Mouse (Mus musculus): ENCODE measurements at regions not wholly inside any gene's neighbourhood (a gene's known extent, or its start where the extent isn't known, plus 50 kb on each side); places are given as distances from the start of the nearest gene placed in this dataset.
A peak's percentile ranks its signal among the peaks of the same experiment; 100 is the strongest.

DNA sequence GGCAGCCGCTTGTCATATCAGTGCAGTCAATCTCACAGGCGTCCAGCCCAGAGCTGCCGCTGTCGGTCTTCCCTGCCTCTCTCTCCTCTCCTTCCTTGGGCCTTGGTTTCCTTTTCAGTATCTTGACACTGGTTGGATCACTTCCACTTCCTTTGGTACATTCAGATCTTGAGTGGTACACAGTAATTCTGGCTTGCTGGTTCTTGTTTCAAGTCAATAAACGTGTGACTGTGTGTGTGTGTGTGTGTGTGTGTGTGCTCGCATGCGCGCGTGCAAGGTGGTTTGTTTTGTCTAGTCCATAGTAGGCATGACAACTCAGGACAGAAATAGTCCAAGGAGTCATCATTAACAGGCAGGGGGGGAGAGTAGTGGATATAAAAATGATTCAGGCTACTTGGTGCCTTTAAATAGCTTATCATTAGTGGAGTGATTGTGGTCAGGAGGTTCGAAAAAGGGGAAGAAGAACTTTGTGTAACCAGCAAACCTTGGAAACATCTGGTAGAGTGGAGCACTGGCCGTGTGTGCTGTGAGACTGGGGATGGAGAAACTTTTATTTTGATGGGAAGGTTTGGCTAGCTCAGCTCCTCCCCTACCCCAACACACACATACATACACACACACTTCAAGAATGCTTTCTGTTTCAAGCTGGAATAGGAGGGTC lies 117.1 kb upstream of the Serp2 start:
- intact Hi-C loops (cut with DNase I) = no loop called here
- DNase-seq (ENCODE audit: low spot score in 2 of 2) = no peak

DNA sequence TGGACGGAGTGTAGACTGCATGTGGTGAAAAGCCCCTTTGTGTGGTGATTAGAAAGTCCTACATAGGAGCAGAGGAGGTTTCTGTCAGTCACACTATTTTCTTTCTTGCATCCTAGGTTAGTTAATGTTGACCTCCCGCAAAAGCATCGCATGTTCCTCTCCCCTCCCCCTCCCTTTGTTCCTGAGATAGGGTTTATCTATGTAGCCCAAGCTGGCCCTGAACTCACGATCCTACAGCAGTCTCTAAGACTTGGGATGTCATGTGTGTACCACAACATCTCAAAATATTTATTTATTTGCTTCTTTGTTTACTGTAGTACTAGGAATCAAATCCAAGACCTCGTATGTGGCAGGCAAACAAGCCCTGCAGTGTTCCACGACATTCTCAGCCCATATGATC lies 116.2 kb upstream of the Serp2 start:
- intact Hi-C loops (cut with DNase I) = no loop called here
- no peak for DNase-seq (ENCODE audit: low spot score in 2 of 2)

DNA sequence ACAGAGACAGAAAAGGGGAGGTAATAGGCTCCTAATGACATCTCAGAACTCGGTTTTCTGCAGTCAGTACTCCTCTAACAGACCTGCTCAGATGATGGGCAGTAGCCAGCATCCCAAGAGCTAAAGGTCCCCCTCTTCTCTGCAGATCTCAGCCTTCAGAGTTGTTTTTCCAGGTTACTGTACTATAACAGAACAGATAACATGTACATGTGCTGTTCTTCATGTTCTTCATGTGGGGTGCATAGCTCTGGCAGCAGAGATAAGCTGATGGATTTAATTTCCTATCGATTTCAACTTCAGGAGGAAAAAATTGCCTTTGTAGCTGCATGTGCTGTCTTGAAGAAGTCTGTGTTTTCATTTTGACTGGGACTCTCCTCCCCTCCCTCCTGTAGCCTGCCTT lies 115.8 kb upstream of the Serp2 start:
- no peak for DNase-seq (ENCODE audit: low spot score in 2 of 2)
- intact Hi-C loops (cut with DNase I) = no loop called here

DNA sequence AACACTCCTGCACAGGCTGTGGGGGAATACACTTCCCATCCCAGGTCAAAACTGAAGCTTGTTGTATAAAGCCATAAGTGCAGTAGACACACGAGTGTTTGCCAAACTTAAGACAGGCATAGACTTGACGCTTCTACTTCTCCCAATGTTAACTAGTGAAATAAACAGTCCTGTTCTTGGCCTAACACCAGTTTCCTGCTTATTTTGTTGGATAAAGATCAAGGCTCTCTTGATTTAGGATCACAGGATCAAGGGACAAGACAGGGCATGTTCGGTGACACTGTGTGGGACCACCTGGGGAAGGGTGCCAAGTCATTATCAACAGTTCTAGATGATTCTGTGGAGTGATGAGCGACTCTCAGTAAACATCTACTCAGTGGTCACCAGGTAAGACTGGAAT lies 114.3 kb upstream of the Serp2 start:
- no peak for DNase-seq (ENCODE audit: low spot score in 2 of 2)
- intact Hi-C loops (cut with DNase I) = no loop called here

DNA sequence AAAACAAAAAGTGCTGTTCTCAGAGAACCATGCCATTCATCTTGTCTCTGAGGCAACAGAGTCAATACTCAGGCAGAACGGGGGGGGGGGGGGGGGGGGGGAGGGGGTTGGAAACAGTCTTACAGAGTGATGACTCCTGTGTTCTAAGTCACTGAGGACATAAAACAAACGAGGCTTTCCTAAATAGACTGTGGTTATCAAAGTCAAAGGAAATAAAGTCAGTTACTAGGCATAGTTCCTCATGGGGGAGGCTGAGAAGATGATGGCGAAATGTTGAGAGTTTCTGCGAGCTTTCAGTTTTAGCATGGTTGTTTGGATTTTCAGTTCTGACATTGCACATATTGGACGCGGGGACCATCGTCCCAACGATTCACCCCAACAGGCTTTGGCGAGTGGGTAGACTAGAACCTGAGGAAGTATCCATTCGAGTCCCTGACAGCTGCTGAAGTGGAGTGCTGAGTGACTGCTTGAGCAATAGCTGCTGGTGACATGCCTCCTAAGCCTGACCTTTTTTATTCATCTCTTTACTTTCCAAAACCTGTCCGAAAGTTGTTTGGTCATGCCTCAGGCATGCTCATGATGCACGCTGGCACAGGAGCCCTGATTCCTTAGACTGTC lies 109.2 kb upstream of the Serp2 start:
- intact Hi-C loops (cut with DNase I) = no loop called here
- no peak for DNase-seq (ENCODE audit: low spot score in 2 of 2)

DNA sequence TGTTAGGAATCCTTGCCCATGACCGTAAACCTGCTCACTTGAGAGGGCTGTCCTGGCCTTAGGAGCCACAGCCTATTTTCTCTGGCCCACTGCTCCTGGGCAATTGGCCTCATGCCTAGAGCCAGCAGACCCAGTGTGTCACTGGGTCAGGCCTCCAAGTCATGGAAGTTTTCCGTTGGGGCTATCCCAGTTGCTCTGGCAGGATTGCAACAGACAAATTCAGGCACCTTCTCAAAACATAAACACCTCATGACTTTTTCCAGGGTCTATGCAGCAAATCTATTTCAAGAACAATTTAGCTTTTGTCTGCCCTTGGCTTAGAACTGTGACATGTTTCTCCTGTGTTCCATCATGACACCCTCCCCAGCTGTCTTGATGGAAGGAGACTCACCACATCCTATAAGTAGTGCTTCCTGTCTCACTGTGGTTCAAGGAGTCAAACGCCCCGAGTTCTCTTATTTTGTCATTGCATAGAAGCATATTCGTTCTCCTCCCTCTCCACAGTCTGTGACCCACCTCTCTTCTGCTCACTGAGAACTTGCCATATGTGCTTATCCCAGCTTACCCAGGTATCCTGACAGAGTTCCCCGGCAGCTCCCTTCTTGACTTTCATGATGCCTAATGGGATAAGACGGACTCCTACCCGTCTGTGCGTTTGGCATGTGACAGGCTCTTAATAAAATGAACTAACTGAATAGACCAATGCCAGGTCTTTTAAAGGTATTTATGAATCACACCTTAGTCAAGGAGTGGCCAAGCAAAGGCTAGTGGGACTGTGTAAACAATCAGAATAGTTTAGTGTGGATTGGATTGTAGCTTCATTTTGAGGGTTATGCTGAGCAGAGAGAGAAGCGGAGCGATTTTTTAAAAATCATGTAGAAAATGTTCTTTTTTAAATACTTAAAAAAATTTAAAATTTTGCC lies 108.2 kb upstream of the Serp2 start:
- DNase-seq (ENCODE audit: low spot score in 2 of 2) = no peak
- intact Hi-C loops (cut with DNase I) = no loop called here

DNA sequence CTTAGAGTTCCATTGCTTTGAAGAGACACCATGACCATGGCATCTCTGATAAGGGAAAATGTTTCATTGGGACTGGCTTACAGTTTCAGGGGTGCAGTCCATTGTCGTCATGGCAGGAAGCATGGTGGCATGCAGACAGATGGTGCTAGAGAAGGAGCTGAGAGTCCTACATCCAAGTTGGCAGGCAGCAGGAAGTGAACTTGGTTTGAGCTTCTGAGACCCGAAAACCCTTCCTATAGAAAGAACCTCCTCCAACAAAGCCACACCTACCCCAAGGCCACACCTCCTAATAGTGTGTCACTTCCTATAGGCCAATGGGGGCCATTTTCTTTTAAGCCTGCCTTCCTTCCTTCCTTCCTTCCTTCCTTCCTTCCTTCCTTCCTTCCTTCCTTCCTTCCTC lies 107.1 kb upstream of the Serp2 start:
- no peak for DNase-seq (ENCODE audit: low spot score in 2 of 2)
- intact Hi-C loops (cut with DNase I) = no loop called here

DNA sequence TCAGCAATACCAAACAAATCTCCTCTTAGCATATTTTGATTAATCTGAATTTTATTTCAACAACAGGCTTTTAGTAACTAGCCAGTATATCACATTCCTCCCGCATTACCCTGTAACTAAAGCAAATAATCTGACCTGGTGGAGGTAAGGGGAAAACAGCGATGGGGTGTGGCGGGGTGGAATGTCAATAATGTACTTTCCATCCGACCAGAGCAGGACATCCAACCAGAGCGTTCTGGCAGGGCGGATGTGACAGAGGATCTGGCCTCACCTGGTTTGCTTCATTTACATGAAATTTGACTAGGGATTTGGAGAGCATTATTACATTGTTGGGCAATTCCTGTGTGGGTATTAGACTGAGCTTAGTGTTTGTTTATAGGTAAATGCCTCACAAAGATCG lies 106.2 kb upstream of the Serp2 start:
- DNase-seq (ENCODE audit: low spot score in 2 of 2) = no peak
- intact Hi-C loops (cut with DNase I) = no loop called here

DNA sequence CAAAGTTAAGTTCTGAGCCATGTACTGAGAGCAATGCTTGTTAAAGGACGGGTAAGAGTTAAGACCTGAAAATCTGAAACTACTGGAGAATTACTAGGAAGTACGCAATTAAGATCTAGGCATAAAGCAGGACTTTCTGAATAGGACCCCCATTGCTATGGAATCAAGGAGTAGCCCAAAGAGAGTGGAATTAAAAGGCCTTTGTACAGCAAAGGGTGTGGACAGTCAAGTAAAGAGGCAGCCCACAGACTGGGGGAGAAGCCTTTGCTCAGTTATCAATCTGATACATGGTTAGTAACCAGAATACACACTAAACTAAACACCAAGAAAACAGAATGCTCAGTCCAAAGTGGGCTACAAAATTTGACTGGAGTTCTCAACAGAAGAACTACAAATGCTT lies 104.2 kb upstream of the Serp2 start:
- intact Hi-C loops (cut with DNase I) = no loop called here
- no peak for DNase-seq (ENCODE audit: low spot score in 2 of 2)

DNA sequence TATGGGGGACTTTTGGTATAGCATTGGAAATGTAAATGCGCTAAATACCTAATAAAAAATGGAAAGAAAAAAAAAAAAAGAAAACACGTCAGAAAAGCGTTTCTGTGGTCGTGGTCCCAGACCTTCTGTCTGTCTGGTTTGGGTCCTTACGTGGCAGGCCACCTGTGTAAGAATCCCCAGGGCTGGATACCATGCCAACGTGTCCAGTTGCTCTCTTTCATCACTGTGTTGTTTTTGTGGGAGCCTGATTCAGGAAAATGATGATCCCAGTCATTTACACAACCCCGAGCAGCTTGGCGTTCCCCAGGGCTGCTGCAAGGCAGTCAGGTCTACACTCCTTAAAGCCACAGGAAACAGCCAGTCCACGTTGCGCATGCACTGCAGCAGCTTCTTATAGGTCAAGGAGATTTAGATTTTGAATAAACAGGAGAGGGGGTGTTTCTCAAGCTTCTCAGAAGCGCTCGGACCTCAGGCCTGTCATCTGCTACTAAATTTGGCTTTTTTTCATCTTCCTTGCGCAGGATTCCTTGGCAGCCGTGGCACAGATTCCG lies 102.3 kb upstream of the Serp2 start:
- DNase-seq (ENCODE audit: low spot score in 2 of 2) = no peak

DNA sequence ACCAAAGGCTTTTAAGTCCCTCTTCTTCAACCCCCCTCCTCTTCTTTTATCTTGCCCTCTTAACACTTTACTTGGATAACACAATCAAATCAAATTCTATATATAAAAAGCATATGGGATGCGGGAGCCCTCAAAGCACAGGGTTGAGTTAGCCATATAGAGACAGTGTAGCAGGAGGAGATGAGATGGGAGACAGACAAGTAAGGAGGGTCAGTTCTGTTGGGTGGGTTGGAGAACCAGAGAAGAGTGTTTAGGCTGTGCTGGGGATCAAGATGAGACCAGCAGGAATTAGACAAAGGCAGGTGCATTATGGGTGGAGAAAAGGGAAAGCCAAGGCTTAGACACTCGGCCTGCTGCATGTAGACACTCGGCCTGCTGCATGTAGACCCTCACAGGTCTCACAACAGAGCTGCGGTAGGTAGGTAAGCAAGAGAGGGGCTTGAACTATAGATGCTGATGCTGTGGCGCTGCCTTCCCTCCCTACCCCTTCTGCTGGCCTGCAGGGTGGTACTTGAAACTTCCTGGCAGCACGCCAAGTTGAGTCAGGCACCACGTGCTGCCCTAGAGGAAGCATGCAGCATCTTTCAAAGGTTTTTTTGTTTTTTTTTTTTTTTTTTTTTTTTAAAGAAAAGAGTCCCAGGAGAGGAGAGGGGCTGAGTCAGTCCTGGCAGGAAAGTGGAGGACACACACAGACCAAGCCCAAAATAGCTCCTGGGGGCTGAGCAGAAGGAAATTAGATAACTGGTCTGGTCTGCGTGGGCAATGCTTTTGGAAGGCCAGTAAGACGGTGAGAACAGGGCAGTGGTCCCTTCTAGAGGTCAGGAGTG lies 101.3 kb upstream of the Serp2 start:
- intact Hi-C loops (cut with DNase I) = no loop called here
- DNase-seq (ENCODE audit: low spot score in 2 of 2) = peak; percentile 59 to 63

More for the DNA sequence above, 102.3 kb upstream of the Serp2 start:
- intact Hi-C loops (cut with DNase I) = no loop called here

DNA sequence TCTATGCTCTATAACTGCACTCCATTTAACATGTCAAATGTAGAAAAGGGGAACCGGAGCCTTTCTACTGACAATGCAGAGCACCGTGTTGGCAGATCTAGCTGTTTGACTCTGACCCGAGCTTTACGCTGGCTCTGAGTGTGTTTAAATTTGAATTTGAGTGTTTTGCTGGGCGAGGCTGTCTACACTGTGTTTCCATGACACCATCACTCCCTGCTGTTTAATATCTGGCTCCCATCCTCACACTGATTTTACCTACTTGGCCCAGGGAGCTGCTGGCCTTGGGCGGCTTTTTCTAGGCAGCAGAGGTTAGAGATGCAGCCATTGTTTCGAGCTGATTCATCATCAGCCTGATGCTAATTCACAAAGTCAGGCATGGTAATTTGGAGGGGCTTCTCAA lies 100.7 kb upstream of the Serp2 start:
- intact Hi-C loops (cut with DNase I) = no loop called here
- no peak for DNase-seq (ENCODE audit: low spot score in 2 of 2)

DNA sequence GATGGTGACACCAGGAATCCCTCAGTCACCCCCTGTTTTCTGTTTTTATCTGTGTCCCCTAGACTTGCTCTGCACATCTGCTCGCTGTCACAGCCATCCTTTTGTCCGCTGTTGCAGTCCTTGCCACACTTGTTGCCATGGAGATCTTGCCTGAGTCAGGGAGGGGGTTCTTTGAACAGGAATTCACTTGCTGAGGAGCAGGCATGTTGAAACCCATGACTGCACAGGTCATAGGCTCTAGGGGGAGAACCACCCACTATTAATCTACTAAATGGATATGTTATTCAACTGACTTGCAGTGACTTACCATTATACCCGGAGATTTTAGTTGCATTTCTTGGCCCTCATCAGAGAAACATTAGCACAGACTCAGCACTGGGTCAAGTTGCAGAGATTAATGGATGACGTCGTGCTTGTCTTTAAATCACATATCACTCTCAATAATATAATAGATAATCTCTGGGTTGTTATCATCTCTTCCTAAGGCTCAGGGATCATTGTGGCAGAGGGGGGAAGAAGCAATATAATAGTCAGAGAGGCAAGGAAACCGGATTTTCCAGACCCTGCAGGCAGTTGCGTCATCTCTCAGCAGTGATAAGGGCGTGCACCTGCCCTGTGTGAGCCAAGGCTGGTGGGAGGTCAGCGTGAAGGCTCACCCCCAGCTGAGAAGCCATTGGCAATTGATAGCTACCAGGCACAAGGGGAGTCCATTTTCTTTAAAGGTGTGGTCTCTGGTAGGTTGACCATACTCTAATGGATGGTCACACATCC lies 95.9 kb upstream of the Serp2 start:
- DNase-seq (ENCODE audit: low spot score in 2 of 2) = peak; percentile 26 to 69

DNA sequence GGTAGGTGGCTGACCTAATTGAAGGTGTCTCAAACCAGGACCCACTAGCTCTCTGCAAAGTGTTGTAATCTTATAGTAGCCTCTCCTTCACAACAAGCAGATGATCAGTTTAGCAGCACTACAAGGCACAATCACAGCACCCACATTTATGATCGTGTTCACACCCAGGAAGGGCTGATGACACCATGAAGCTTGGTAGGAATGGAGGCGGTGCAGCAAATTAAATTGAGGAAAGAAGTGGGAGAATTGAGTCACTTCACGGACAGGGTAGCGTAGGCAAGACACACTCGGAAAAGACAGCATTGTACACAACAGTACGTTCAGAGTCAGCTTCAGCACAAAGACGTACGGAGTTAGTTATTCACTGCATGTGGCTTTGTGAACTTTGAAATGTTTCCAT lies 94.4 kb upstream of the Serp2 start:
- peak; percentile 24 to 55 for DNase-seq (ENCODE audit: low spot score in 2 of 2)
- intact Hi-C loops (cut with DNase I) = no loop called here

More for the DNA sequence above, 95.9 kb upstream of the Serp2 start:
- intact Hi-C loops (cut with DNase I) = no loop called here

DNA sequence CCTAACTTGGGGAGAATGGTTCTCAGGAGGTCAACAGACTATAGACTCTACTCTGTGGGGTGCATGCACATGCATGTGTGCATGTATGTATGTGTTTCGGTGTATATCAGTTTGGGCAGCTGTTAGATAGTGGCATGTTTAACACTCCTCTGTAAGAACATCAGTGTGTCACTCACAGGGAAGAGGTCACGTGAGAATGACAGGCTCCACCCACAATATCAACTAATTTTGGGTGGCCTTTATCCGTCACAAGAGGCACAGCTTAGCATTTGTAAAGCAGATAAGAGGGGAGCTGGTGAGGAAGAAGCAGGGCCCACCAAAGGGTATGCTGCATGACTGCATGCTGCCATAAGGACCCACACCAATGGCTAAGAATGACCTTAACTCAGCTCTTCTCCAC lies 93.2 kb upstream of the Serp2 start:
- intact Hi-C loops (cut with DNase I) = no loop called here
- DNase-seq (ENCODE audit: low spot score in 2 of 2) = no peak

DNA sequence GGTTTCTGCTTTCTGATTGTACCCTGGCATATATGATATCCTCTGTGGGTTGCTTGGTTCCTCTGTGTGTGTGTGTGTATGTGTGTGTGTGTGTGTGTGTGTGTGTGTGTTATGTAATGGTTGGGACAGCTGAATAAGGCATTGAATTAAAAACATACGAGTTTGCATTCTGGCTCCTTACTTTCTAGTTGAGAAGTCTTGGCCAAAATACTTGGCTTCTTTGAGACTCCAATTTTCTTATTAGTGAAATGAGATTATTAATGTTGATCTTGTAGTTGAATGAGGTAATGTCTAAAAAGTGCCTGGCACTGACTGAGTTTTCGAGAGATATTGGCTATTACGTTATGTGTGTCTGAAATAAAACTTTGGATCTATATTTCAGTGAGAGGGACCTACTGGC lies 88.0 kb upstream of the Serp2 start:
- no peak for DNase-seq (ENCODE audit: low spot score in 2 of 2)
- intact Hi-C loops (cut with DNase I) = no loop called here

DNA sequence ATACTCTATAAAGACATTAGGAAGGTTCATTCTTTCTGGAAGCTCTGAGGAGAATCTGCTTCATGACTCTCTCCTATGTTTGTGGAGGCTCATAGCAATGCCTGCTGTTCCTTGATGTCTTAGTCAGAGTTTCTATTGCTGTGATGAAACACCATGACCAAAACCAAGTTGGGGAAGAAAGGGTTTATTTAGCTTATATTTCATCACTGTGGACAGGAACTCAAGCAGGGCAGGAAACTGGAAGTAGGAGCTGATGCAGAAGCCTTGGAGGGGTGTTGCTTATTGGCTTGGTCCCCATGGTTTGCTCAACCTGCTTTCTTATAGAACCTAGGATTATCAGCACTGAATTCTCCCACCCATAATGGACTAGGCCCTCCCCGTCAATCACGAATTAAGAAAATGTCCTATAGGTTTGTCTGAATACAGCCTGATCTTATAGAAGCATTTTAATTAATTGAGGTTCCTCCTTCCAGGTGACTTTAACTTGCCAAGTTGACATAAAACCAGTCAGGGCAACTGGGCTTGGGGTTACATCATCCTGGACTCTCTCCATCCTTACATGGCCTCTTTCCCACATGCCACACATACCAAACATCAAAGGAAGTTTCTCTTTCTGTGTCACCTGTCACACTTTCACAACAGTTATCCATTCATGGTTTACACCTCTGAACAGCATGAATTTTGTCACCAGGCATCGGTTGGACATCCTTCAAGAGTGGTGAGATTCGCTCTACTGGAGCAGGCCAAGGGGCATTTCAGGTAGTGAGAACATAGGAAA lies 85.3 kb upstream of the Serp2 start:
- no peak for DNase-seq (ENCODE audit: low spot score in 2 of 2)
- intact Hi-C loops (cut with DNase I) = no loop called here

DNA sequence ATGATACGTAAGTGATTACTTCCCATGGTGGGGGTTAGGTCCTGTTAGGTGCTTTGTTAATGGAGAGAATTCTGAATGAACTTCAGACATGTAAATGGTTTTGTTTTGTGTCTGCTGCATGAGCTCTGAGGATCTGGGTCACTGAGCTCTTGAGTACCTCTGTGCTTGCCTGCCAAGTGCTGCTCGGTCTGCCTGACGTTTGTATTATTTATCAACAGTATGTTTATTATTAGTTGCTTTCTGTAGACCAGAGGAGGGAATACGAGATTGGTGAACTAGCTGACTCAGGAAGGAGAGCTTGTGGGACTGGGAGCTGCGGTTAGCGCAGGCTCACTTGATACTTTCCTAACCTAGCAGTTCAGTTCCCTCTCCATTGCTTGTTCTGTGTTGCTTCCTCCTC lies 76.5 kb upstream of the Serp2 start:
- intact Hi-C loops (cut with DNase I) = no loop called here
- DNase-seq (ENCODE audit: low spot score in 2 of 2) = no peak

All from left cerebral cortex, postnatal 14 days (tissue).